Mouse (Mus musculus) lung, postnatal 0 days (tissue): ENCODE results near the gene Nptn. TPM values are rescaled to one million over a fixed set of nuclear protein-coding genes. Genes with fewer than 3 reads are reported as not detected.
"Not testable (repeated sequence)": the region's sequence is repeated elsewhere in the genome, so short reads cannot be mapped to it uniquely, and the experiment has no call there.

ENCODE experiments used
- ATAC-seq: fragments of 200-750 bp; cut with Nextera tagmentation; 2 replicates; pipeline ENCODE4 v1.8.0; 2017; ENCODE audit warnings: moderate library complexity
- DNase-seq: peaks from one replicate; pipeline ENCODE4 v3.0.0-alpha.2; 2016; ENCODE audit warnings: low spot score
- H3K27ac ChIP-seq: fragments of 300-500 bp; sonication (generic); 2 replicates; pipeline ENCODE4 v1.5.1; 2014; ENCODE audit warnings: antibody characterized with exemption, mild to moderate bottlenecking, low read length, mixed read lengths
- H3K27me3 ChIP-seq: fragments of 300-500 bp; sonication (generic); replicated peaks from 2 replicates; pipeline ENCODE4 v1.6.1; 2014; ENCODE audit warnings: low read length, mixed read lengths; ENCODE audit not compliant: insufficient read depth
- H3K36me3 ChIP-seq: fragments of 300-500 bp; sonication (generic); 2 replicates; pipeline ENCODE4 v1.6.1; 2014; ENCODE audit warnings: low read length, mixed read lengths; ENCODE audit not compliant: insufficient read depth
- H3K4me1 ChIP-seq: fragments of 300-500 bp; sonication (generic); 2 replicates; pipeline ENCODE4 v1.6.1; 2014; ENCODE audit warnings: antibody characterized with exemption, low read depth, low read length, mixed read lengths; ENCODE audit not compliant: insufficient read depth
- H3K4me2 ChIP-seq: fragments of 300-500 bp; sonication (generic); replicated peaks from 2 replicates; pipeline ENCODE4 v1.6.1; 2014; ENCODE audit warnings: low read depth, mild to moderate bottlenecking, low read length, moderate library complexity, mixed read lengths
- H3K4me3 ChIP-seq: fragments of 300-500 bp; sonication (generic); 2 replicates; pipeline ENCODE4 v1.5.1; 2014; ENCODE audit warnings: low read depth, low read length
- H3K9ac ChIP-seq: fragments of 300-500 bp; sonication (generic); replicated peaks from 2 replicates; pipeline ENCODE4 v1.6.1; 2014; ENCODE audit warnings: low read depth, mild to moderate bottlenecking
- H3K9me3 ChIP-seq: fragments of 300-500 bp; sonication (generic); 2 replicates; pipeline ENCODE4 v1.6.1; 2016; ENCODE audit warnings: low read length, mixed read lengths
- CTCF ChIP-seq: IDR thresholded peaks from 2 replicates; pipeline ENCODE4 v1.5.1; 2016; ENCODE audit warnings: antibody characterized with exemption, mild to moderate bottlenecking
- EP300 ChIP-seq: IDR thresholded peaks from 2 replicates; pipeline ENCODE4 v1.6.1; 2016; ENCODE audit warnings: antibody characterized with exemption, mild to moderate bottlenecking, control low read depth
- WGBS: fragments of 180-500 bp; shearing (Covaris S2); extraction: QIAGEN DNeasy Blood & Tissue Kit; methylation state at CpG from one replicate; pipeline ENCODE4 v1.1.7; 2014; 5-methylcytosine and 5-hydroxymethylcytosine counted together
- polyA plus RNA-seq: library from polyadenylated mRNA; unstranded; fragments of >200 nt; fragmentation: Nextera tagmentation; extraction: Ambion mirVana; gene quantifications from 2 replicates; pipeline ENCODE4 v1.2.1, GENCODE M21; 2015

The Nptn gene
- polyA plus RNA-seq, 1 experiment from 2014 or later = 132 TPM

- TF ChIP-seq CTCF (peak; percentile 99), EP300 (0 out of 2 replicates have a peak, but pooled peaks have one; percentile 26)
- WGBS = 4% methylated on average over 3 of the region's 3 CpGs
- DNase-seq = peak; percentile 94
Measured at GRCm38 (mm10) chr9:58578669-58579068, 3.4 kb upstream of the Nptn start.

GRCm38 (mm10) chr9:58580453-58581195 lies 1.4 kb upstream of the Nptn start:
- ATAC-seq, H3K9ac ChIP-seq, H3K4me3 ChIP-seq, H3K27me3 ChIP-seq, H3K36me3 ChIP-seq, H3K4me1 ChIP-seq, H3K9me3 ChIP-seq, H3K4me2 ChIP-seq: not testable (repeated sequence)
- TF ChIP-seq CTCF = peak; percentile 23; the same call in 1 of the 2 replicates
- H3K27ac ChIP-seq = 0 out of 2 replicates have a peak overlapping the region, but pooled peaks have one; percentile 92
- WGBS = 88% methylated on average over 8 of the region's 10 CpGs
- peak; percentile 24 for DNase-seq

More at GRCm38 (mm10) chr9:58578669-58579068, 3.4 kb upstream of the Nptn start:
- H3K27ac ChIP-seq = no peak overlapping the region
- H3K4me2 ChIP-seq = no peak overlapping the region
- H3K4me1 ChIP-seq = no peaks in the 10 kb centered on the region
- H3K9ac ChIP-seq = no peak overlapping the region
- H3K36me3 ChIP-seq = no peaks in the 10 kb centered on the region
- no peak for ATAC-seq
- H3K4me3 ChIP-seq = no peak overlapping the region
- H3K9me3 ChIP-seq = no peaks in the 10 kb centered on the region
- no peaks in the 10 kb centered on the region for H3K27me3 ChIP-seq

- ATAC-seq = peak; percentile 1; the same call in 1 of the 2 replicates
- Histone ChIP-seq H3K4me3 (peak overlapping the region; percentile 32), H3K27ac (peak overlapping the region; percentile 92), H3K4me1 (no peaks in the 10 kb centered on the region), H3K36me3 (no peaks in the 10 kb centered on the region), H3K9me3 (no peaks in the 10 kb centered on the region), H3K27me3 (no peaks in the 10 kb centered on the region), H3K9ac (peak overlapping the region; percentile 52), H3K4me2 (peak overlapping the region; percentile 66)
- 22% methylated on average over 8 of the region's 8 CpGs for WGBS
- TF ChIP-seq EP300 = no peak
- TF ChIP-seq CTCF = peak; percentile 25
- no peak for DNase-seq
Measured at GRCm38 (mm10) chr9:58581283-58581930, 633 bp upstream of the Nptn start.

- no peak for TF ChIP-seq CTCF
- TF ChIP-seq EP300 = no peak
- Histone ChIP-seq H3K9me3 (no peaks in the 10 kb centered on the region), H3K27me3 (no peaks in the 10 kb centered on the region), H3K36me3 (no peaks in the 10 kb centered on the region), H3K4me1 (no peaks in the 10 kb centered on the region), H3K27ac (peak overlapping the region; percentile 97), H3K4me3 (peak overlapping the region; percentile 72), H3K4me2 (peak overlapping the region; percentile 58), H3K9ac (peak overlapping the region; percentile 94)
- peak; percentile 57 for DNase-seq
- WGBS = under 1% methylated on average over 41 of the region's 42 CpGs
- peak; percentile 48 for ATAC-seq
Measured at GRCm38 (mm10) chr9:58582581-58583266, 684 bp downstream of the Nptn start.

- no peak for DNase-seq
- Histone ChIP-seq H3K27me3 (no peaks in the 10 kb centered on the region), H3K4me1 (no peaks in the 10 kb centered on the region), H3K9ac (peak overlapping the region; percentile 94), H3K4me3 (peak overlapping the region; percentile 72), H3K27ac (peak overlapping the region; percentile 97), H3K4me2 (peak overlapping the region; percentile 58), H3K36me3 (no peaks in the 10 kb centered on the region), H3K9me3 (no peaks in the 10 kb centered on the region)
- TF ChIP-seq EP300 (no peak), CTCF (no peak)
- WGBS = 3% methylated on average over 8 of the region's 8 CpGs
- ATAC-seq = no peak
Measured at GRCm38 (mm10) chr9:58583267-58583641, 1.2 kb downstream of the Nptn start.

- ATAC-seq = no peak
Measured at GRCm38 (mm10) chr9:58584323-58584722, 2.3 kb downstream of the Nptn start.

More at GRCm38 (mm10) chr9:58584323-58584722, 2.3 kb downstream of the Nptn start:
- H3K27ac ChIP-seq = no peak overlapping the region
- WGBS = 81% methylated on average over 1 of the region's 1 CpGs
- H3K36me3 ChIP-seq = no peaks in the 10 kb centered on the region
- no peaks in the 10 kb centered on the region for H3K9me3 ChIP-seq
- H3K4me3 ChIP-seq = no peak overlapping the region
- H3K4me2 ChIP-seq = no peak overlapping the region
- DNase-seq = no peak
- H3K9ac ChIP-seq = no peak overlapping the region
- TF ChIP-seq CTCF = no peak
- TF ChIP-seq EP300 = no peak
- no peaks in the 10 kb centered on the region for H3K27me3 ChIP-seq
- H3K4me1 ChIP-seq = no peaks in the 10 kb centered on the region
